Mouse (Mus musculus): ENCODE measurements at regions not wholly inside any gene's neighbourhood (a gene's known extent, or its start where the extent isn't known, plus 50 kb on each side); places are given as distances from the start of the nearest gene placed in this dataset.

DNA sequence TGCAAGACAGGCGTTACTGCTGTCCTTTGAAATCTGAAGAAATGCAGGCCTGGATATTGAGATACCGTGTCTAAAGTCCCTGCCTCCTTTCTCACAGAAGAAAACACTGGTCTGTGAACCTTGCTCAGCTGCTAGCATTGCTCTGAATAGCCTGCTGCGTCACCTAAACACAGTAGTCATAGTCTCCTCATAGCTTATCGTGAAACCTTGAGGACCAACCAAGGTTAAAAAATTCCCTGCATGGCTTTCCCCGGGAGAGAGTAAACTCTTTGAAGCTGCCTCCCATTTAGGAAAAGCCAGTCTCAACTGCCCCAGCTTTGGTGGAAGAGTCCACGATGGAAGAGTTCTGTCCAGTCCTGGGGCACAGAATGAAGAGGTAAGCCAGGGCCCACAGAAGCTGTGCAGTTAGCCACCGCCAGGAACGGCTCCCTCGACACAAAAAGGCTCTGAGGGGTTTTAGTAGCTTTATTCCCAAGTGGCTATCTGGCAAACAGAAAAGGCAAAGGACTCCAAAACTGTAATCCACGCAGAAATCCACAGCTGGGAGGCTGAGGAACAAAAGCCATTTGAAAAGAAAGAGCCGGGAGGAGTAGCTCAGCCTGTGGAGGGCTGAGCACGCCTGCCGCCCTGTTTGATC lies 142.0 kb upstream of the Rad23b start:
- Histone ChIP-seq H3K9me3 (replicated peaks; ENCODE audit: low read length) (no peaks in the 10 kb centered on the region), H3K4me2 (ENCODE audit: insufficient read depth, low read depth, poor library complexity, severe bottlenecking) (no peak overlapping the region)
- dilution Hi-C loops (cut with MboI; ENCODE audit: extremely low pct_ligation_motif_present, extremely low pct_unique_long_range_greater_than_20kb, low sequenced_read_pairs): no loop called here

DNA sequence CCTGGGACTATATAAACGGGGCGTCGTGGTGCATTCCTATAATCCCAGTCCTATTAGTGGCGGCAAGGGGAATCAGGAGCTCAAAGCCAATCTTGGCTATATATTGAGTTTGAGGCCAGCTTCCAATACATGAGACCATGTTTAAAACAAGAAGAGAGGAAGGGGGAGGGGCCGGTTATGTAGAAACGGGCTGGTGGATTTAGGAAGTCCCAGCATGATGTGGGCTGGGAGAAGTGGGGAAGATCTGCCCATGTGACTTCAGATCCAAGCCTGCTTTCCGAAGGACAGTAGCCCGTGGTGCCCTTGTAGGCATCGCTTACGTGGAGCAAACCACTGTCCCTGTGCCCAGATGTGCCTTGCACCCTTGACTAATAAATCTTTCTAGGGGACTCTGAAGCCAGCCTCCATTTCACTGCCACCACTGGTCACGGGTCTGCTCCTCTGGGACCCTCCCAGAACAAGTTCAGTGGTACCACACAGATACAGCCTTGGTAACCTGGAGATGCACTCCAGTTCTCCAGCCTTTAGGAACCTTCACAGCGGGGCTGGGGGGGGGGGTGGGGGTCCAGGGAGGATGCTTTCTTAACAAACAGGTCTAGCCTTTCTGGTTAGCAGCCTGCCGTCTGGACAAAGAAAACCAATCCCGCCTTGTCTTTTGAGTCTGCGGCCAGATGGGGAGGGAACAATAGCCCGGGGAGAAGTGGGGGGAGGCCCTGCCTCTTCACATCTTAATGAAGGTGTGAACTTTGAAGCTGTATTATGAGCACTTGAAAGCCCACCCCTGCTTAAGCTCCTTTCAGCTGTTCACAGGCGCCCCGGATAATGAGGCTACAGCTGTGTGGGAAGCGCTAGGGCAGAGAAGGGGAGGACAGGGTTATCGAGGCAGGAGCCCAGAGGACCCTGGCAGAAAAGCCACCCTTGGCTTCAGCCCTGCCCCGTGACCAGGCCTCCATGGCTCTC lies 141.2 kb upstream of the Rad23b start:
- dilution Hi-C loops (cut with MboI; ENCODE audit: extremely low pct_ligation_motif_present, extremely low pct_unique_long_range_greater_than_20kb, low sequenced_read_pairs): no loop called here

More for the DNA sequence above, 142.0 kb upstream of the Rad23b start:
- Histone ChIP-seq H3K4me3 (replicated peaks in 1 of 3; ENCODE audit: low read depth in 2 of 3, low read length in 2 of 3, poor library complexity in 1 of 3) (no peak overlapping the region), H3K79me2 (replicated peaks; ENCODE audit: control insufficient read depth, extremely low read depth, insufficient read depth, poor library complexity, severe bottlenecking) (no peaks in the 10 kb centered on the region), H3K36me3 (replicated peaks in 1 of 2; ENCODE audit: control insufficient read depth in 1 of 2, insufficient read depth in 1 of 2, low read length in 1 of 2) (no peaks in the 10 kb centered on the region), H3K9ac (ENCODE audit: insufficient read depth, low read depth) (no peak overlapping the region), H3K27me3 (replicated peaks) (no peaks in the 10 kb centered on the region), H3K4me1 (ENCODE audit: control insufficient read depth in 1 of 2, insufficient read depth in 2 of 2) (peaks cover 0 to 7% of the 10 kb centered on the region in 2 experiments; a peak in 1 of 4 replicates), H3K27ac (ENCODE audit: insufficient read depth, low read depth) (no peak overlapping the region)
- TF ChIP-seq RAD21 (IDR thresholded peaks at IDR 0.05; ENCODE audit: low read depth, low read length) (no peak), NRF1 (IDR thresholded peaks at IDR 0.05; ENCODE audit: low read depth, low read length) (no peak), GABPA (IDR thresholded peaks at IDR 0.05; ENCODE audit: insufficient replicate concordance, low read depth, low read length) (no peak), ZNF384 (IDR thresholded peaks at IDR 0.05; ENCODE audit: low read depth, low read length) (no peak), MXI1 (IDR thresholded peaks at IDR 0.05; ENCODE audit: low read depth, low read length) (no peak), SIN3A (IDR thresholded peaks at IDR 0.05; ENCODE audit: low read length) (no peak), MEF2A (IDR thresholded peaks at IDR 0.05; ENCODE audit: borderline replicate concordance, low read depth, low read length) (no peak), RCOR1 (conservative IDR thresholded peaks at IDR 0.05; ENCODE audit: low read depth, low read length) (no peak), ZKSCAN1 (IDR thresholded peaks at IDR 0.05; ENCODE audit: borderline replicate concordance, low read depth, low read length) (no peak), EP300 (IDR thresholded peaks at IDR 0.05; ENCODE audit: low read length) (no peak)
- in situ Hi-C loops (cut with MboI; ENCODE audit: low pct_ligation_motif_present, low pct_unique_long_range_greater_than_20kb, low sequenced_read_pairs): no loop called here
- DNase-seq (ENCODE audit: extremely low read depth): no peak

More for the DNA sequence above, 141.2 kb upstream of the Rad23b start:
- no peaks in the 10 kb centered on the region for H3K79me2 ChIP-seq (replicated peaks; ENCODE audit: control insufficient read depth, extremely low read depth, insufficient read depth, poor library complexity, severe bottlenecking)
- no peak for TF ChIP-seq ETS1 (conservative IDR thresholded peaks at IDR 0.05; ENCODE audit: low read depth, low read length)
- H3K27me3 ChIP-seq (replicated peaks): no peaks in the 10 kb centered on the region
- no peaks in the 10 kb centered on the region for H3K9me3 ChIP-seq (replicated peaks; ENCODE audit: low read length)
- no peak overlapping the region for H3K4me3 ChIP-seq (replicated peaks in 1 of 3; ENCODE audit: low read depth in 2 of 3, low read length in 2 of 3, poor library complexity in 1 of 3)
- H3K4me1 ChIP-seq (ENCODE audit: control insufficient read depth in 1 of 2, insufficient read depth in 2 of 2): peaks cover 0 to 7% of the 10 kb centered on the region in 2 experiments; a peak in 2 of 4 replicates
- no peak overlapping the region for H3K27ac ChIP-seq (ENCODE audit: insufficient read depth, low read depth)
- no peaks in the 10 kb centered on the region for H3K36me3 ChIP-seq (replicated peaks in 1 of 2; ENCODE audit: control insufficient read depth in 1 of 2, insufficient read depth in 1 of 2, low read length in 1 of 2)
- in situ Hi-C loops (cut with MboI; ENCODE audit: low pct_ligation_motif_present, low pct_unique_long_range_greater_than_20kb, low sequenced_read_pairs): no loop called here
- no peak for DNase-seq (ENCODE audit: extremely low read depth)
- no peak overlapping the region for H3K4me2 ChIP-seq (ENCODE audit: insufficient read depth, low read depth, poor library complexity, severe bottlenecking)
- no peak overlapping the region for H3K9ac ChIP-seq (ENCODE audit: insufficient read depth, low read depth)

Measured in CH12.LX (cell line).